Mouse (Mus musculus): Measurements from ENCODE around the gene Rph3al.

Rph3al gene

GRCm38 (mm10) chr11:75938379-75938906 is at the start of gene Rph3al:
Gene Rph3al (minus strand): TSS chr11:75938429.
- in situ Hi-C loops (cut with MboI, MseI): no loop called here

DNA sequence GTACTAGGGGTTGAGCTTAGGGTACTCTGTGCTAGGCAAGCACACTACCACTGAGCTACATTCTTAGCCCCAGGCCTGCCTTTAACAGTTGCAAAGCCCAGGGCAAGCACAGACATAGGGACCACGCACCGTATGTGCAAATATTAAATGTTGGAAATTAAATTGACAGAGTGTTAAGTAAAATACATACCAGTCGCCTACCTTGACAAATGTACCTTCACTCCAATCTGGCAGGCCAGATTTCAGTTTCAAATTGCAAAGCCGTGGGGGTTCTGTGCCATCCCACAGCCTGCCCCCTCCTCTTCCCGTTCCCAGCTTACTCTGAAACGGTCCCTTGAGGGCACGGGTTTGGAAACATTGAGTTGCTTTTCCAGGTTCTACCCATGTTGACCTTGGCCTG is 47.7 kb upstream of the Rph3al start:
- in situ Hi-C loops (cut with MboI, MseI): no loop called here

DNA sequence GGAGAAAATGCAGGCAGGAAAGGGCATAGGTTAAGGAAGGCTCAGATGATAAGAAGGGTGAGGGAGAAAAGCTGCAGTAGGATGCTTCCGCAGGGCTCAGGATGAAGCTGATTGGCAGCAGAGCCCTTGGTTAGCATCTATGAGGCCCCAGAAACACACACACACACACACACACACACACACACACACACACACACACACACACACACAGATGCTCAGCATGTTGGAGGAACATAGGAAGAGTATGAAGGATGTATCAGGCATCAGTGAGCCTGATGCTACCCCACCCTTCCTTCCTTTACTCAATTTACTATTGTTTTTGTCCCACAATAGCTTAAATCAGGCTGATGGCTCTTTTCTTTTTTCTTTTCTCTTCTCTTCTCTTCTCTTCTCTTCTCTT is 46.4 kb upstream of the Rph3al start:
- in situ Hi-C loops (cut with MboI, MseI): no loop called here

GRCm38 (mm10) chr11:75983194-75983593 is 45.0 kb upstream of the Rph3al start:
- in situ Hi-C loops (cut with MboI, MseI): no loop called here

DNA sequence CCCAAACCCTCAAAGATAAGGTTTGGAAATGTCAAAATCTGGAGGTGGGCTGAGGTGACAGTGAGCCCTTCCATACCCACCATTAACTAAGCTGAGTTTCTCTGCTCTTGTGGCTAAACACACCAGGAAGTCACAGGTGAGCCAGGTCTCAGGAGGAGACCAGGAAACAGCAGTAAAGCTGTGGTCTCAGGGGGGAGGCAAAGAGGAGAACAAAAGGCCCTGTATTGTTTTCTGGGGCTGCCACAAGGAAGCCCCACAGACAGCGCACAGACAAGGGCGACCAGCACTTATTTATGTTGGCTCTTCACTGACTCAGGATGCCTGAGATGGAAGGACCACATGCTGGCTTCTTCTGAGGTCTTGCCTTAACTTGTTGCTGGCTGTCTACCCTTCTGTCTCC is 42.2 kb upstream of the Rph3al start:
- in situ Hi-C loops (cut with MboI, MseI): no loop called here

DNA sequence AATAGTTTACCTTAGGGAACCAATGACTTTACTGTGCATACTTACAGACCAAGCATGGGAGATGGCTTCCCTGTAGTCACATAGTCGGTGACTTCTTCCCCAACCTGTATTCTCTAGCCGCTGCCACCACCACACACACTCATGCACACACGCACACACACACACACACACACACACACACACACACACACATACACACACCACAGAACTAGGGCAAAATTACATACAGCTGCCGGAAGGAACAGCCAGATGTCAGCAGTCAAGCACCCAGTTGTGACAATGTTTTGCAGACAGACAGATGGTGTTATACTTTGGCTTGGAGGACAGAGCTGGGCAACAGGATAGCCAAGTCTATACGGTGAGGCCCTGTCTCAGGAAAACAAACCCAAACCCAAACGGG is 39.8 kb upstream of the Rph3al start:
- in situ Hi-C loops (cut with MboI, MseI): no loop called here

- in situ Hi-C loops (cut with MboI, MseI): no loop called here
These were observed 38.5 kb upstream of the Rph3al start for GRCm38 (mm10) chr11:75976748-75977147.

DNA sequence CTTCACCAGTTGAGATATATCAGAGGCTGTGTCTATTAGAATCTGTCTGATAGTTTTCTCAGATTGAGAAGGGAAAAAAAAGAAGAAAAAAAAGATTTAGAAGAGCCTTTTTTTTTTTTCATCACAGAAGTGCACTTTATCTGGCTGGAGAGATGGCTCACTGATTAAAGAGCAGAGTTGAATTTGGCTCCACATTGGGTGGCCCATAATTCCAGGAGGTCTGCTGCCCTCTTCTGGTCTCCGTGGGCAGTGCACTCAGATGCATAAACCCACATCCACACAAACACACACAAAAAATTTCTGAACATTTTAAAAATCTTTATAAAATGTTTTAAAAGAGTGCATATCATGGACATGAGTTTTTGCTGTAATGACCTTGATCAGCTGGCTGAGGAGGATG is 35.8 kb upstream of the Rph3al start:
- in situ Hi-C loops (cut with MboI, MseI): no loop called here

DNA sequence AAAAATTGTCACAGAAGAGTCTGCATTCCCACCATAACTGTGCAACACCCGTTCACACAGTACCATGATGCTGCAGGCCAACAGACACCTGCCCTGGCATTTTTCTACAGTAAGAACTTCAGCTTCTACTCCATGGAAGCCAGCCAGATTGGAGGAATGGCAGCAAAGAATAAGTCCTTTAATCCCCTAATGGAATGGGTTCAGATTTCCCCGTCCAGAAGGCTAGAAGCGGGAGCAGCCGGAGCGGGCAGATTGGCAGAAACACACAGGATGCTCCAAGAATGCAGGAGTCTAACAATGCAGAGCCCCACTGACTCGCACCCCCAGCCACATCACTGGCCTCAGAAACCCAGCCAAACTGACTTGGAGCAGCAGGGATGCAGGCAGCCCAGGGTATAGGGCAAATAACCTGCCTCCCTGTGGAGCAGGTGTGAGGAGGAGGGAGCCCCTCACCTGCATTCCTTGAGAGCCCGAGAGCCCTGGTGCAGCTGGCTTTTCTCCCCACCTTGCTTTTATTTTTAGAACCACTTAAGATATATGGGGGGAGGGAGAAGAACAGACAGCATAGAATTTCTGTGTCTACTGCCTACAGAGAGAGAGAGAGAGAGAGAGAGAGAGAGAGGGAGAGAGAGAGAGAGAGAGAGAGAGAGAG is 34.8 kb upstream of the Rph3al start:
- in situ Hi-C loops (cut with MboI, MseI): no loop called here

- in situ Hi-C loops (cut with MboI, MseI): no loop called here
These were observed 34.0 kb upstream of the Rph3al start for GRCm38 (mm10) chr11:75972188-75972587.

- in situ Hi-C loops (cut with MboI, MseI): no loop called here
These were observed 32.4 kb upstream of the Rph3al start for GRCm38 (mm10) chr11:75970629-75971028.

- in situ Hi-C loops (cut with MboI, MseI): loop anchor here (5.0 kb wide), 1 partner anchor 186 kb away; no protein-coding TSS in a partner anchor
These were observed 30.5 kb upstream of the Rph3al start for GRCm38 (mm10) chr11:75968761-75969160.

GRCm38 (mm10) chr11:75966401-75967372 is 28.5 kb upstream of the Rph3al start:
- in situ Hi-C loops (cut with MboI, MseI): loop anchor here (5.0 kb wide), 1 partner anchor 184 kb away; no protein-coding TSS in a partner anchor

DNA sequence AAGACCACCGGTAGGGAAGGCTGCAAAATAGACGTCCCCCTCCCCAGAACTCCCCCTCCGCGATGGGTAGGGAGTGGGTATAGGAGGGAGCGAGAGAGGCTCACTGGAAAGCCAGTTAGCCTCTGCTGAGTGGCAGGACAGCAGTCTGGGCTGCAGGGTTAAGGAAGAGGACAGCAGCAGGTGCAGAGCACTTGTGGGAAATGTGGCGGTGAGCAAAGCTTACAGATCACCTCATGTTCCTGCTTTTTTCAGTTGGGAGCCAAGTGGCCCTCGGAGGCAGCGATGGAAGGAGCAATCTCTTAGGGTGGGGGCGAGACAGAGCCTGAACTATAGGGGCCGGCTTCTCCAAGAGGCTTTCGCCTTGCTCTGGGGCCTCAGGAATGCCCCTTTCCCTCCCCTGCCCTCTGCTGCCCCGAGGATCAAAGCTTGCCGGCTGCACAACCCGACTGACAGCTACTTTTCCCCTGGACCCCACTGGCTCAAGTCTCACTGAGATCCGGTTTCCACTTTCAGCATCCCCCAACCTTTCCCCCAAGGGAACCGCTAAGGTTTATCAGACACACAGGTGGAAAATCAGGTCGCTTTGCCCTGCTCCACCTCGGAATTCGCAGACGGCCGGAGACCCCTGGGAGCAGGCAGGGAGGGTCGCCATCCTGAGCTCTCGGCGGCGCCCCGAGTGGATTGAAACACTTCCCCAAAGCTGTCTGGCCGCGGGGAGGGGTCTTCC is 27.6 kb upstream of the Rph3al start:
- in situ Hi-C loops (cut with MboI, MseI): loop anchor here (5.0 kb wide), 1 partner anchor 184 kb away; no protein-coding TSS in a partner anchor

DNA sequence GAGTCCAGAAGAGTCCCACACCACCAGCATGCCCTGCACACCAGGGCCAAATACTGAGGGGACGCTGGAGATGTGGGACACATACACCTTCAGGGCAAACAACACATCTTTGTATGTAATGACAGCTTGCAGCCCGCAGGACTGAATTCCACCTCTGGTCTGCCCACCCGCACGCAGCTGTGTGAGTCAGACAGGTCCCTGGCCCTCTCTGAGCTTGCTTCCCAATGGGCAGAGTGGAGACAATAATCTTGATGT is 26.2 kb upstream of the Rph3al start:
- in situ Hi-C loops (cut with MboI, MseI): loop anchor here (5.0 kb wide), 1 partner anchor 47 kb away; no protein-coding TSS in a partner anchor

- in situ Hi-C loops (cut with MboI, MseI): loop anchor here (5.0 kb wide), 1 partner anchor 47 kb away; no protein-coding TSS in a partner anchor
These were observed 25.7 kb upstream of the Rph3al start for GRCm38 (mm10) chr11:75963730-75964475.

- in situ Hi-C loops (cut with MboI, MseI): loop anchor here (5.0 kb wide), 1 partner anchor 44 kb away; no protein-coding TSS in a partner anchor
These were observed 23.6 kb upstream of the Rph3al start for GRCm38 (mm10) chr11:75961782-75962181.

DNA sequence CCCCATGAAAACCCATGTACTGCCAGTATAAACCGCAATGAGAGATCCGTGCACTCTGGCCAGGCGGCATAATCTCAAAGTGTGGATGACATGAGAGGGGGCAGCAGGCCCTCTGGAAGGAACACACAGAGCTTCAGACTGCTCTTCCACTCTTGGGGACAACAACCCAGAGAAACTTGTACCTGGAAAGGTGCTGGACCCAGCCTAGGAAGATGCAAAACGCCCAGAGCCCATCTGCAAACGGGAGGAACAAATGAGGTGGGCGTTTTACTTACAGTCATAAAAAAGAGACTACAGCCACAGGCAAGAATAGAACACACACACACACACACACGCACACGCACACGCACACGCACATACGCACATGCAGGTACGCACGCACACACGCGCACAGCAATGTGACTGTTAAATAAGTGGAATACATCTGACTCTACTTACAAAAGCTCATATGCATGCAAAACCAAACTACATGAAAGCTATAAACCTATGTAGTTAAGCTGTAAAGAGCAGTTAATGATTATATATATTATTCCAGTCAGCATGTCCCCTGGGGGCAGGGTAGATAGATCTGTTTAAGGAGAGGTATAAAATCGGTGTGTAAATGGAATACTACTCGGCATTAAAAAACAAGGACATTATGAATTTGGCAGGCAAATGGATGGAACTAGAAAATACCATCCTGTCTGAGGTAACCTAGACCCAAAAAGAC is 19.0 kb upstream of the Rph3al start:
- in situ Hi-C loops (cut with MboI, MseI): no loop called here

DNA sequence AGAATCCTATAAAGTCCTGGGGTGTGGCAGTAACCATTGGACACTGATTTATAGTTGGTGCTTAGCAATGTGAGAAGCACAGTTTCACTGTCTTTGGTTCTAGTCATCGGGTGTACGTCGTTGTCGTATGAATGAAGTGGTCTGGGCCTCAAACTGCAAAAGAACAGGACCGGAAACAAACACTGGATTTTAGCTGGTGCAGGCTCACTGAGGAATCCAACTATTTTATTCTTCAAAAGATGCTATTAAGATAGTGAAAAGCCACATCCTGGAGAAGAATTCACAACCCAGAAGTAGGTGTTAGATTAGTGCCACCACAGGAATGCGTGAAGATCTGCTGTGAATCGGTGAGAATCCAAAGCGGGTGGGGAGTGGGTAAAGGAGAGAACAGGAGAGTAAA is 18.4 kb upstream of the Rph3al start:
- in situ Hi-C loops (cut with MboI, MseI): no loop called here

DNA sequence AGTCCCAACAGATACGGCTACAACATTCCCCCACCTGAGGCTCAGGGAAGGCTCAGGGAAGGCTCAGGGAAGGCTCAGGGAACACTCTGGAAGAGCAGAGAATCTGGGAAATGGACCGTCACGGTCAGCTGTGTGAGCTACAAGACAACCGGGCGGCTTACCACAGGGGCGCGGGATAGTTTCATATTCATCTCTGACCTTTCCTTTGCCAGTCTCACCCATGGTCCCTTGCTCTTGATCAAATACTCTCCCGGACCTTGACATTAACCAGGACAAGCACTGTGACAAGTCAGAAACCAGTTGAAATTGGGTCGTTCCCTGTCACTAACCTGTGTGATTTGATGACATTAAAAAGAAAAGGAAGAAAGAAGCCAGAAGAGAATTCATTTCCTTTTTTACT is 16.7 kb upstream of the Rph3al start:
- in situ Hi-C loops (cut with MboI, MseI): no loop called here
